Mouse (Mus musculus) cortical plate, adult 2 months (tissue): ENCODE data around the gene Zdhhc23.

Source experiments
- CTCF ChIP-seq: fragments of 200-500 bp; IDR thresholded peaks from 2 replicates; pipeline ENCODE4 v1.5.1; 2011; ENCODE audit warnings: mild to moderate bottlenecking, control low read depth, low read length; ENCODE audit not compliant: insufficient read depth; ENCODE audit errors: extremely low read depth
- POLR2A ChIP-seq: fragments of 200-500 bp; IDR thresholded peaks from 2 replicates; pipeline ENCODE4 v1.6.1; 2011; ENCODE audit warnings: mild to moderate bottlenecking, low read length, control low read depth; ENCODE audit not compliant: insufficient read depth; ENCODE audit errors: extremely low read depth

DNA sequence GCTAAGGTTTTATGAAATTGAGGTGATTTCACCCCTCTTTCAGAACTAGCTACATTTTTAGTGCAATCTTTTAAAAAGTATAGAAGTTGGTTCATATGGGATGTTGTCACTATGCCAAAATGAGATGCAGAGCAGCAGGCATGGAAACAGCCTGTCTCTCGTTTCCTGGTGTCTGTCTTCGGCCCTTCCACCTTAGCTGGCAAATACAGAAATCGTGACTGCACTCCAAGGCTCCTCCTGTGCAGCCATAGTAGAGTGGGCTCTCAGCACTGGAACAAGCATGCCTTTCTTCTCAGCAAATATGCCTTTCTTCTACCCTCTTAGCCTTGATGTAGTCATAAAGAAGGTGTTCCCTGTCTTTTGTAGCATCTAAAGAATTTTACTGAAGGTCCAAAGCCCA is 43.7 kb downstream of the Zdhhc23 start:
- TF ChIP-seq CTCF: no peak
- no peak for TF ChIP-seq POLR2A
